Mouse (Mus musculus): ENCODE results near the gene Otub1.

Gene Otub1

GRCm38 (mm10) chr19:7148541-7149085 lies 57.5 kb downstream of the Otub1 start:
- in situ Hi-C loops (cut with MboI): no loop called here

All from mature B cell (primary cell).